Mouse (Mus musculus) CH12.LX (cell line): ENCODE results near the gene Defa28. TPM values are rescaled to one million over a fixed set of nuclear protein-coding genes. Genes with fewer than 3 reads are reported as not detected.
"Not testable (repeated sequence)": the region's sequence is repeated elsewhere in the genome, so short reads cannot be mapped to it uniquely, and the experiment has no call there.

ENCODE experiments used
- DNase-seq: peaks from one replicate; pipeline ENCODE4 v3.0.0-alpha.2; 2013; ENCODE audit errors: extremely low read depth
- H3K27ac ChIP-seq: 2 replicates; pipeline ENCODE4 v1.5.1; 2012; ENCODE audit warnings: low read depth, mild to moderate bottlenecking, control low read depth, moderate library complexity; ENCODE audit not compliant: insufficient read depth
- H3K27me3 ChIP-seq: replicated peaks from 2 replicates; pipeline ENCODE3; 2012; ENCODE audit warnings: inconsistent platforms
- H3K36me3 ChIP-seq, 2 experiments: replicated peaks in 1 of 2; 2 replicates each; pipeline versions ENCODE3 to v1.6.1; 2012; ENCODE audit warnings: inconsistent platforms in 1 of 2, low read length in 1 of 2, mild to moderate bottlenecking in 1 of 2, mixed read lengths in 1 of 2, moderate library complexity in 1 of 2; ENCODE audit not compliant: control insufficient read depth in 1 of 2, insufficient read depth in 1 of 2
- H3K4me1 ChIP-seq, 2 experiments: 2 replicates each; pipeline ENCODE4 v1.6.1; 2012; ENCODE audit warnings: inconsistent platforms in 1 of 2, moderate library complexity in 1 of 2; ENCODE audit not compliant: insufficient read depth in 2 of 2, control insufficient read depth in 1 of 2
- H3K4me2 ChIP-seq: 2 replicates; pipeline ENCODE4 v1.6.1; 2012; ENCODE audit warnings: low read depth, mild to moderate bottlenecking, control low read depth; ENCODE audit not compliant: poor library complexity, insufficient read depth, severe bottlenecking
- H3K4me3 ChIP-seq, 3 experiments: fragments of 150-350 bp in 1 of 3; sonication (generic) in 1 of 3; replicated peaks in 1 of 3; 2 replicates each; pipeline versions ENCODE3 to v1.5.1; 2011 to 2012; ENCODE audit warnings: low read depth in 2 of 3, low read length in 2 of 3, mild to moderate bottlenecking in 2 of 3, moderate library complexity in 2 of 3, control low read depth in 1 of 3, improper control_type of control experiment in 1 of 3, inconsistent platforms in 1 of 3, mixed read lengths in 1 of 3; ENCODE audit not compliant: poor library complexity in 1 of 3
- H3K79me2 ChIP-seq: replicated peaks from 2 replicates; pipeline ENCODE4 v1.6.1; 2012; ENCODE audit warnings: mild to moderate bottlenecking, moderate library complexity; ENCODE audit not compliant: control insufficient read depth, poor library complexity, insufficient read depth, severe bottlenecking; ENCODE audit errors: extremely low read depth
- H3K9ac ChIP-seq: 2 replicates; pipeline ENCODE4 v1.6.1; 2012; ENCODE audit warnings: low read depth, mild to moderate bottlenecking, control low read depth, moderate library complexity; ENCODE audit not compliant: insufficient read depth
- H3K9me3 ChIP-seq: replicated peaks from 2 replicates; pipeline ENCODE3; 2012; ENCODE audit warnings: low read length, inconsistent platforms, mixed read lengths
- dilution Hi-C: fragments of 300-500 bp; cut with MboI; formaldehyde crosslinking; loops from 2 replicates; pipeline ENCODE4 v1.14.3; 2020; ENCODE audit warnings: low sequenced_read_pairs; ENCODE audit not compliant: extremely low pct_unique_long_range_greater_than_20kb, extremely low pct_ligation_motif_present
- in situ Hi-C: fragments of 300-500 bp; cut with MboI; formaldehyde crosslinking; loops from 3 replicates; pipeline ENCODE4 v1.14.3; 2019; ENCODE audit warnings: low sequenced_read_pairs, low pct_ligation_motif_present, low pct_unique_long_range_greater_than_20kb, mixed read lengths
- polyA plus RNA-seq: library from polyadenylated mRNA; unstranded; fragments of >175 nt; gene quantifications from 2 replicates; pipeline ENCODE4 v1.2.1, GENCODE M21; 2012; ENCODE audit warnings: low read depth; ENCODE audit not compliant: insufficient read length
- total RNA-seq, 2 experiments: library from RNA; depleted of rRNA; stranded (reverse); fragments of 300-350 nt in 1 of 2; fragments of >200 nt in 1 of 2; gene quantifications; 2 replicates each; pipeline ENCODE4 v1.2.3; 2012 to 2014

The Defa28 gene
- total RNA-seq (2012; rRNA removed): not detected in 2 replicates
- total RNA-seq (2014; rRNA removed): not detected in 2 replicates
- polyA plus RNA-seq: not detected in 2 replicates

GRCm38 (mm10) chr8:21582706-21583105 is at the start of gene Defa28:
Defa28 (plus strand) TSS chr8:21583006.
- H3K4me1 ChIP-seq, H3K9me3 ChIP-seq, H3K79me2 ChIP-seq, H3K27ac ChIP-seq, DNase-seq, dilution Hi-C loops, H3K9ac ChIP-seq, H3K4me3 ChIP-seq, H3K27me3 ChIP-seq, H3K36me3 ChIP-seq, H3K4me2 ChIP-seq, in situ Hi-C loops: not testable (repeated sequence)

- H3K27ac ChIP-seq, H3K9ac ChIP-seq, H3K79me2 ChIP-seq, H3K4me1 ChIP-seq, in situ Hi-C loops, H3K36me3 ChIP-seq, H3K27me3 ChIP-seq, H3K4me2 ChIP-seq, DNase-seq, dilution Hi-C loops, H3K9me3 ChIP-seq, H3K4me3 ChIP-seq: not testable (repeated sequence)
These were observed 17.7 kb upstream of the Defa28 start, which contains the start of gene Defa37 for GRCm38 (mm10) chr8:21565086-21565485. Defa37 (plus strand) TSS chr8:21565386.

GRCm38 (mm10) chr8:21594408-21594807 is 11.6 kb downstream of the Defa28 start, which contains the start of gene Gm7861:
Gm7861 (minus strand) TSS chr8:21594508.
- H3K9me3 ChIP-seq, H3K27ac ChIP-seq, H3K4me1 ChIP-seq, H3K36me3 ChIP-seq, dilution Hi-C loops, H3K27me3 ChIP-seq, in situ Hi-C loops, DNase-seq, H3K4me3 ChIP-seq, H3K4me2 ChIP-seq, H3K9ac ChIP-seq, H3K79me2 ChIP-seq: not testable (repeated sequence)

- in situ Hi-C loops, H3K36me3 ChIP-seq, H3K4me1 ChIP-seq, H3K4me2 ChIP-seq, H3K27me3 ChIP-seq, dilution Hi-C loops, H3K9ac ChIP-seq, H3K4me3 ChIP-seq, DNase-seq, H3K27ac ChIP-seq, H3K9me3 ChIP-seq, H3K79me2 ChIP-seq: not testable (repeated sequence)
These were observed 35.1 kb downstream of the Defa28 start, which contains the start of gene Defa26 for GRCm38 (mm10) chr8:21617883-21618282. Defa26 (plus strand) TSS chr8:21618183.

Other genes starting within 250 kb of the Defa28 start
- gene Defa2, start 204.5 kb upstream of the Defa28 start, total RNA-seq (2012; rRNA removed): not detected in 2 replicates
- gene Defa2, start 204.5 kb upstream of the Defa28 start, total RNA-seq (2014; rRNA removed): not detected in 2 replicates
- not detected in 2 replicates for gene Defa2, start 204.5 kb upstream of the Defa28 start, polyA plus RNA-seq
- not detected in 2 replicates for gene Defa33, start 191.2 kb upstream of the Defa28 start, total RNA-seq (2012; rRNA removed)
- gene Defa33, start 191.2 kb upstream of the Defa28 start, total RNA-seq (2014; rRNA removed): not detected in 2 replicates
- not detected in 2 replicates for gene Defa33, start 191.2 kb upstream of the Defa28 start, polyA plus RNA-seq
- gene Defa36, start 155.6 kb upstream of the Defa28 start, total RNA-seq (2012; rRNA removed): not detected in 2 replicates
- not detected in 2 replicates for gene Defa36, start 155.6 kb upstream of the Defa28 start, total RNA-seq (2014; rRNA removed)
- not detected in 2 replicates for gene Defa36, start 155.6 kb upstream of the Defa28 start, polyA plus RNA-seq
- not detected in 2 replicates for gene Gm7849, start 126.4 kb upstream of the Defa28 start, total RNA-seq (2012; rRNA removed)
- gene Gm7849, start 126.4 kb upstream of the Defa28 start, total RNA-seq (2014; rRNA removed): not detected in 2 replicates
- gene Gm7849, start 126.4 kb upstream of the Defa28 start, polyA plus RNA-seq: not detected in 2 replicates
- gene Defa20, start 73.7 kb upstream of the Defa28 start, total RNA-seq (2012; rRNA removed): not detected in 2 replicates
- not detected in 2 replicates for gene Defa20, start 73.7 kb upstream of the Defa28 start, total RNA-seq (2014; rRNA removed)
- gene Defa20, start 73.7 kb upstream of the Defa28 start, polyA plus RNA-seq: not detected in 2 replicates
- not detected in 2 replicates for gene Defa32, start 54.0 kb upstream of the Defa28 start, total RNA-seq (2012; rRNA removed)
- not detected in 2 replicates for gene Defa32, start 54.0 kb upstream of the Defa28 start, total RNA-seq (2014; rRNA removed)
- gene Defa32, start 54.0 kb upstream of the Defa28 start, polyA plus RNA-seq: not detected in 2 replicates
- not detected in 2 replicates for gene Defa37, start 17.6 kb upstream of the Defa28 start, total RNA-seq (2012; rRNA removed)
- not detected in 2 replicates for gene Defa37, start 17.6 kb upstream of the Defa28 start, total RNA-seq (2014; rRNA removed)
- gene Defa37, start 17.6 kb upstream of the Defa28 start, polyA plus RNA-seq: not detected in 2 replicates
- not detected in 2 replicates for gene Gm7861, start 11.5 kb downstream of the Defa28 start, total RNA-seq (2012; rRNA removed)
- not detected in 2 replicates for gene Gm7861, start 11.5 kb downstream of the Defa28 start, total RNA-seq (2014; rRNA removed)
- not detected in 2 replicates for gene Gm7861, start 11.5 kb downstream of the Defa28 start, polyA plus RNA-seq
- not detected in 2 replicates for gene Defa26, start 35.2 kb downstream of the Defa28 start, total RNA-seq (2012; rRNA removed)
- not detected in 2 replicates for gene Defa26, start 35.2 kb downstream of the Defa28 start, total RNA-seq (2014; rRNA removed)
- not detected in 2 replicates for gene Defa26, start 35.2 kb downstream of the Defa28 start, polyA plus RNA-seq
- gene Defa17, start 72.8 kb downstream of the Defa28 start, total RNA-seq (2012; rRNA removed): not detected in 2 replicates
- gene Defa17, start 72.8 kb downstream of the Defa28 start, total RNA-seq (2014; rRNA removed): not detected in 2 replicates
- gene Defa17, start 72.8 kb downstream of the Defa28 start, polyA plus RNA-seq: not detected in 2 replicates
- not detected in 2 replicates for gene Defa34, start 82.8 kb downstream of the Defa28 start, total RNA-seq (2012; rRNA removed)
- not detected in 2 replicates for gene Defa34, start 82.8 kb downstream of the Defa28 start, total RNA-seq (2014; rRNA removed)
- not detected in 2 replicates for gene Defa34, start 82.8 kb downstream of the Defa28 start, polyA plus RNA-seq
- gene AY761184, start 120.6 kb downstream of the Defa28 start, total RNA-seq (2012; rRNA removed): not detected in 2 replicates
- not detected in 2 replicates for gene AY761184, start 120.6 kb downstream of the Defa28 start, total RNA-seq (2014; rRNA removed)
- gene AY761184, start 120.6 kb downstream of the Defa28 start, polyA plus RNA-seq: not detected in 2 replicates
- gene Defa24, start 151.5 kb downstream of the Defa28 start, total RNA-seq (2012; rRNA removed): not detected in 2 replicates
- gene Defa24, start 151.5 kb downstream of the Defa28 start, total RNA-seq (2014; rRNA removed): not detected in 2 replicates
- not detected in 2 replicates for gene Defa24, start 151.5 kb downstream of the Defa28 start, polyA plus RNA-seq
- not detected in 2 replicates for gene Defb50, start 240.5 kb downstream of the Defa28 start, total RNA-seq (2012; rRNA removed)
- not detected in 2 replicates for gene Defb50, start 240.5 kb downstream of the Defa28 start, total RNA-seq (2014; rRNA removed)
- not detected in 2 replicates for gene Defb50, start 240.5 kb downstream of the Defa28 start, polyA plus RNA-seq